Mouse (Mus musculus) layer of hippocampus, adult 9-10 months (tissue): ENCODE data around the gene Sorl1.

Experiments
- DNase-seq: peaks from one replicate; pipeline ENCODE4 v3.0.0; 2022; ENCODE audit warnings: low spot score

The Sorl1 gene

DNA sequence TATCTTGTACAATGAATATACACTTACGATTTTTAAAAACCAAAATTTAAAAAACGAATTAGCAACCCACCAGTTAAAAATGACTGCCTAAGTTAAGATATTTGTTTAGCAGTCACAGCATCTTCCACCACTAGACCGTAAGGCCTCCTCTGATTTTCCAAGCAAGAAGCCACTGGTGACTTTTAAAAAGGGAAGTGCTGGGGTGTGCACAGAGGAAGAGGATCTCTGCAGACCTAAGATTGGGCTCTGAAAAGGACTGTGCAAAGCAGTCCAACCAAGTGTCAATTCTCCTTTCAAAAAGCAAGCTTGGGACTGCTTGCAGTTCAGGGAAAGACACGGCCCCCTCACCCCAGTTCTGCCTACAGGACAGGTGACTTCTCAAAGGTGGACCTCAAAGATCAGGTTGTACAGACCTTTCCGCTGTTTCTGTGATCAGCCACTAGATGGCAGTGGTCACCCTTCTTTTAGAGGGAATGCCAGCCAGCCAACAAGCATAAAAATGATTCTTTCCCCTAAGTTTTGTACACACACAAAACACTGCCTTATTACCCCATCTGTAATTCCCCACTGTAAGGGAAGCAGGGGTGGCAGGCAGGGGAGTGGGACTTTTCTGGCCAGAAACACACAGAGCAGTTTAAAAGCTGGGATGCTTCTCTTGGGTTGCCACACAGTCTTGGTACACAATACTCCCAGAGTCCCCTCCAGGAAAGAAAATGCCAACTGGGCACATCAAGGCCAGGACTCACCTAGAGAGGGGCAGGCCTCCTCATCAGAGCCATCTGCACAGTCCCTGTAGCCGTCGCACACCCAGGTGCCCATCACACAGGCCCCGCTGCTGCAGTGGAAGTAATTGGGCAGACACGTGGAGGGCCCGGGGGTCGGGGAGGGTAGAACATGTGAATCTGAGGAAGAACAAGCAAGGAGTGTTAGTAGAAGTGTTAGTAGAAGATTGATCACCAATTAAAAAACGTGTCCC is 124.3 kb downstream of the Sorl1 start:
- DNase-seq, result peak; percentile 21

DNA sequence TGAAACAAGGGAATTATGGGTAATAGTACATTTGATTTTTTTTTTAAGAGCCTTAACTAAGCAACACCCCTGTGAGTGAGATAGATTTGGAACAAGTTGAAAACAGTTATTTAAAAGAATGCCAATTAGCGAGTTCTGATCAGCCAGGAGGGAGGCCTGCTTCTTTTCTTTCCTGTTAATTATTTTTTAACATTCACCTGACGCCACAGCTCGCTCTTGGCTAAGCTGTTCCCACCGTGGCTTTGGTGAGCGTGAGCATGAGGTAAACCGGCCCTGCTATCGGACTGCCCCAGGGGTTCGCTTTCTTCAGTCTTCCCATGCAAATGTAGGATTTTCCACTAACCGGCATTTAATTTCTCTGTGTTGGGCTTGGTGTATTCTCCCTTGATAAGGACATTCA is 128.8 kb downstream of the Sorl1 start:
- DNase-seq, result no peak

DNA sequence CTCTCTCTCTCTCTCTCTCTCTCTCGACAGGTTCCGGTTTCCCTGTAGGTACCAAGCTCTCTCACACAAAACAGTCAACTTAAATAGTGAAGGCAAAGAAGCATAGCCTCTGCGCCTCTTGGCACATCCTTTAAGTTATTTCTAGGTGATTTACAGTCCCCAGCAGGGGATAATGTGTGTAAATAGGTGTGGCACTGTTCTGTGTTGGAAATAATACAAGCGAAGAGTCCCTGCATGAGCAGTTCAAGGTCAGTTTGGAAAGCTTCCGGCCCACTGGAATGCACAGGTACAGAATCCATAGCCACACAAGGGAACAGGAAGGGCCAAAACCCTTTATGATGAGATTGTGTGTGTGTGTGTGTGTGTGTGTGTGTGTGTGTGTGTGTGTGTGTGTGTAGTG is 130.3 kb downstream of the Sorl1 start:
- no peak for DNase-seq

DNA sequence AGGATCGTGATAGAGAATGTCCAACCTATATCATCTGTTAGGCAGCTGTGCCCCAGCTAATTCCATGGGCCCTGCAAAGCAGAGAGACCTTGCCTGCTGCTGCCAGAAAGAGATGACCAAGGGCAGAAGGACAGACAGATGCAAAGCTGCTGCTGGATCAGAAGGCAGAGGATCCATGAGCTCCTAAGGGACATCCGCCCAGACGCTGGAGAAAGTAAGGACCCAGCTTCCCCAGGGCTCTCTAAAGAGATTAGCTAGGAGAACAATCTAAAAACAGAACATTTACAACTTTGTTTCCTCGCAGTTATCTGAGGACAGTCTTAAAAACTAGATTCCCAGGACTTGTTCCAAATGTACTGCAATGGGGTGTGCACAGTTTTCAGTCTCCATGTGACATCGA is 131.3 kb downstream of the Sorl1 start:
- no peak for DNase-seq

DNA sequence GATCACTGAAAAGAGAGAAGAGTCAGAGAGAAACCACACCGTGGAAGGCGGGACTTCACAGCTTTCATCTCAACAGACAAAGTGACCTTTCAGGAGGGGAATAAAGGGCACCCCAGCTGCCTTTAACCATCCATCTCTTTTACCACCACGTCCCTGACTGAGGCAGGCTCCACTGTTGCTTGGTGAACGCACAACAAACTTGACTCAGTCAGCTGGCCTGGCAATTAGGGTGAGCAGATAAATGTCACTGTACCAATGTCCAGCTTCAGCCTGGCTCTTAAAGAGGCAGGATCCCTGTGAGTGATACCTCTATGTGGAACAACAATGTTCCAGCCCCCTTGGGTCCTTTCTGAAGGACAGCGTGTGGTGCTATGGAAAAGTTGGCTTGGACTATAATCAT is 138.5 kb downstream of the Sorl1 start:
- DNase-seq, result no peak

DNA sequence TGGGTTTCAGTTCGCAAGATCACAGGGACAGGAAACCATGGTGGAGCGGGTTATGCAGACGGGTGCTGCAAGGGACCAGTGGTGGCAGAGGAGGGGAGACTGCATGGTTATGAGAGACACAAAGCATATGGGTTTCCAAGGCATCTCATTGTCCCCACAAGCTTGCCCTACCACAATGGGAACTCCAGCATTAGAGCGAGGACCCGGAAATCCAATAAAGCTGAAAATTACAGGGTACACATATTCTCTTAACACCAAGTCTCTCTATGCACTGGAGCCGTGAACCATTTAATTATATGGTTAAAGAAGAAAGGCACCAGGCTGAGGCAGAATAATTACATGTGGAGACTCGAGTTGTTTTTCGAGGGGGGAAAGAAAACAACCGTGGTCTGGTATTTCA is 139.0 kb downstream of the Sorl1 start:
- no peak for DNase-seq

DNA sequence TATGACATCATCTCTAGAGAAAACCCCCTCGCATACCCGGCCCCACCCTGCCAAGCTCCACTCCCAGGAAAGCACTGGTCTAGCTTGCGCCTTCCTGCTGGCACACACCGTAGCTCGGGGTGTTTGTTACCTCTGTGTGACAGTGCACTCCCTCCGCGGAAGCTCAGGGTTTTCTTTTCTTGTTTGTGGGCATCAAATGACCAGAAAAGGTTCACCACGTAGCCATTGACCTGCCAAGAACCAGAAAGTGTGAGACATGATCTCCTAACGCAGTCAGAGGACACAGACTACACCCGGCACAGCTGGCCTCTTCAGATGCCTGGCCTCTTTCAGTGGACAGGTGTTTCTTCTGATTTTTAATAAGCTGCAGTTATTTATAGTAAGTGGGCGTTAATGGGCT is 139.8 kb downstream of the Sorl1 start:
- no peak for DNase-seq

DNA sequence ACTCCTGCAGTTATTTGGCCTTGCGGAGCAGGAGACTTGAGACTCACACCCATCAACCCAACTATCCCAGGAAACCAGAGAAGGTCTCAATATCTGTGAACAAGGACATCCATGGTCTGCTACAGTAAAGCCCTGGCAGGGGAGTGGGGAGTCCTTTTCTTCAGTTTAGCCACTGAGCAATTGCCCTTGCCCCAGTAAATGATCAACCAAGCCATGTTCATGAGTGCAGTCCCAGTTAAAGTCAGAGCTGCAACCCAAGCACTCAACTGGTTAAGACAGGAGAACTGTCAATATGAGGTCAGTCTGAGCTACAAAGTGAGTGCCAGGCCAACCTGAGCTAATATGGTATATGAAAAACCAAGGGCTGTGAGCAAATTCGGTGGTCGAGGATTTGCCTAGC is 140.8 kb downstream of the Sorl1 start:
- no peak for DNase-seq

DNA sequence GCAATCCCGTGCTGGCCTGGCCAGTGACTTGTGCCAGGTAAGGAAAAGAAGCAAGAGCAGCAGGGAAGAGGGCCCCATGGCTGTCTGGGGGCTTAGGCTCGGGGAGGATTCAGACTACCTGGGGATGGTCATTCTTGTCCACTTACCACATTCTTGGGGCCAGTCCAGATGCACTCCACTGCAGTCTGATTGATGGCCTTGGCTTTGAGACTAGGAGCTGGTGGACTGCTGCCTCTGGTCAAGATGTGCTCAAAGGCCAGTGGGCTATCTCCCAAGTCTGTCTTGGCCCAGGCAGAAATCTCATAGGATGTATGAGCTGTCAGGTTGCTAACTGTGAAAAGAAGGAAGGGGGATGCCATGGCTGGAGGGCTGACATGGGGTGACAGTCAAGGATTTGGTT is 141.3 kb downstream of the Sorl1 start:
- DNase-seq, result no peak

DNA sequence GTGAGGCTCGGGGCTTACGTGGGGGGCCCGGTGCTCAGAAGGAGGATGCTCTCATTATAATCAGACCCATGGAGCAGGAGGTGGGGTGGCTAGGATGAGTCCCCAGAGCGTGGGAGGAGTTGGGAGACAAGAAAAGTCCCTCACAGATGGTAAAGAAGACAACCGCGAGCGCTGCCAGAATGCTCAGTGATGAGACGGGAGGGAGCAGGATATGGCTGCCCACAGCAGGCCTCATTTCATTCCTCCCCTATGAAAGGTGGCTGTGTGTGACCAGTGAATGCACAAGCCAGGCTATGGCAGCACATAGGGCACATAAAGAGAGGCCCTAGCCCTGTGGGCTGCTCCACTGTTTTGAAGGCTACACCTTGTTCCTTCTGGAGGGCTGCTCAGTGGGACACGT is 142.1 kb downstream of the Sorl1 start:
- DNase-seq, result peak; percentile 30

DNA sequence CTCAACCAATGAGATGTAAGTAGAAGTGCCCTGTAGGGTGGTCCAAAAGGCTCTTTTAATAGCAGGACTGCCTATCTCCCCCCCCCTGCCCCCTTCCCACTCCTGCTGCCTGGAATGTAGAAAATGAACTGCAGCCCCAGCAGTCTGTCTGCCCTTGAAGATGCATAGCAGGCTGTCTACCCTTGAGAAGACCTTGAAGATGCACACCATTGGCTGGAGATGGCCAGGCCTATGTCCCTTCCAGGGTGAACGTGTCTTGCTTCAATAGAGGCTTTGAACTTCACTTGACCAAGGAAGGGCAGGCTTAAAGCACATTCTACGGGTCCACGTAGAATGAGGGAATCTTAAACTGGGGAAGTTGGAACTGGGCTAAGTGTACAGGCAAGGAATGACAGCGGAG is 142.8 kb downstream of the Sorl1 start:
- DNase-seq, result no peak

DNA sequence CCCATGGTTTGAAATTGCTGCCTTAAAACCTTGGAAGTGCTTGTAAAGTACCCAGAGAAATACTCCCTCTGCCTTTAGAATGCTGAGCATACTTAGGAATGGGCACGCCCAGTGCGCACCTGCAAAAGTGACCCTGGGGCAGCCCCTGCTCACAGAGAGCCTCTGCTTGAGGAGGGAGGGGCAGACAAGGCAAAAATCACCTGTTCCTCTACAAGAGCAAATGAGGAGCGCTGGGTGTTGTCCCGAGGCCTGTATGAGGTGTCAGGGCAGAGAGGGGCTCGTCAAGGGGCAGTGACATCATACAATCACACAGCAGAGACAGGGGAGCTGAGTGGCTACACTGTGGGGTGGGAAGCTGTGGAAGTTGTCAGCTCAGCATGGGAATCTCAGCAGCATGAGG is 143.3 kb downstream of the Sorl1 start:
- no peak for DNase-seq

DNA sequence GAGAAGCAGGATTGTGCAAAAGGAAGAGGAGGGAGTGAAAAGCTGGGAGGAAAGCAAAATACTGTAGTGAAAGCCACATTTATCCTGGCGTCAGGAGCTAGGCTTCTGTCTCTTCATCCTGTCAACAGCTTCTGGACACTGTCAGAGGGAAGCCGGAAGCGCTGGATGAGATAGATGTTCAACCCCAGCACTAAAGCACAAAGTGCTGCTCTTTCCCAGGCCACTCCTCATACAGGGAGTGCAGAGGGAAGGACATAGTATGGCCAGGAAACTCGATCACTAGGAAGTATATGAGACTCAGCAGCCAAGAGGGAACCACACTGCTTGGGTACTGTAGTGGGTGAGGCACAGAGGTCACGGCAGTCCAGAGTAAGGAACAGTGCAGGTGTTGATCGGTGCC is 145.7 kb downstream of the Sorl1 start:
- no peak for DNase-seq

DNA sequence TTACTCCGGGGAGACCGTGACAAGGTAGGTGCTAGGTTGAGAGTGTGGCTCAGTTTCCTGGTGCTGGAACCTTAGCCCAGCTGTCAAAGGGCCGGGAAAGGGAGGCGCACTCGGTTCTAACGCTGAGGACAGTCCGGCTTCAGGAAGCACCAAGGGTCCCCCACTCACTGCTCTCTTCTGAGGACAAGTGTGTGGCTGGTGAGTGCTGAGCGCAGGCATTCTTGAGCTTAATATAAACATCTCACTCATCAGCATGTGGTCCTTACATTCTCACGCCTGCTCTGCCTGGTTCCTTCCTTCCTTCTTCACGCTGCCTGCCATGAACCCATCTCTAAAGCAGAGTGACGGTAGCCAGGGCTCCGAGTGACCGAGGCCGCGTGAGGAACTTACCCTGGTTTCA is 148.1 kb downstream of the Sorl1 start:
- no peak for DNase-seq

DNA sequence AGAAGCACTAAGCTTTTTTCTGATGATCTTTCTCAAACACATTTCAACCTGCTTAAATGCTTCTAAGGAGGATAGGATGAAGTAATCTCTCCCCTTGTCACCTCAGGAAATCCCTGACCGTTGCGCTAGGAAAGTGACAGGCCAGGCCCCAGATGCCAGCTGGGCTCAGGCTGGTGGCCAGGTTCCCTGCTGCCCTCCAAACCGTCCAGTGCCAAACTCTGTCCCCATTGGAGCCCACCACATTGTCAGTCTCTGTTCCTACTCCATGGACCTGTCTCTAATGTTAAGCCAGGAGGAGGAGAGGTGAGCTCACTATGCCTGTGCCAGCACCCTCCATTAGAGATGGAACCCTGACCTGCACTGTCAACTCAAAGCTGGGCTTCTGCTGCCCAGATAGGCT is 149.4 kb downstream of the Sorl1 start:
- no peak for DNase-seq

DNA sequence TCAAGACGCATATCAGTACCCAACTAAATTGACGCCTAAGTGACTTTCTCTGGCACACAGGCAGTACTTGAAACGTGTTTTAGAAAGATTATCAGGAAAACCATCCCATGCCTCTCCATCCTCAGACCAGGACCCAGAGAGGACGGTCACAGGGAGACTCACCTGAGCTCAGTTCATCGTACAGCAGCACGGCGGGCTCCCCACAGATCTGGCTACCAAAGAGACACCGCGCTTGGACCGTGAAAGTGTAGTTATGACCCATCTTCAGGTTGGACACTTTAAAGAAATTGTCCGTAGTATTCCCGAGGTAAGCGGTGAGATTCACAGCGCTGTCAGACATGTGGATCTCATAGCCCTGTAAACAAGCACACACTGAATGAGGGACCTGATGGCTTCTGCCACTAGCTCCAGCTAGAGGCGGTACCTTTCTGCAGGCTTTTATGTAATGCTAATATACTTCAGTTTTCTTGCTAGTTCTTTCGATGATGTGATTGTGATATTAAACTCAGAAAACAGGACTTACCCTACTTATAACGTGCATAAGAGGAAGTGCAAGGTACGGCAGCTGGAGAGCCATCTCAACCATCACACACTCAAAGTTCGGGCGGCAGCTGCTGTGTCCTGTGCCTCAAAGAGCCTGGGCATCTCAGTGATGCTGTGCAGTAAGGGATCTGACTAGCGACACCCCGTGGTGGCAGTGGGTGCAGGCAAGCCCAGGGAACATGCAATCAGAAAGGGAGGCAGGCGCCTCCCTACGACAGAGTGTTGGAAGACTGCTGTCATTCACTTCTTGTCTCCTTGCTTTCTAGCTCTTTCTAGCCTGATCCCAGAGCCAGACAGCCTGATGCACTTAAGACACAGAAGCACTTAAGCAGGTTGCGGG is 150.1 kb downstream of the Sorl1 start:
- DNase-seq, result peak; percentile 79

DNA sequence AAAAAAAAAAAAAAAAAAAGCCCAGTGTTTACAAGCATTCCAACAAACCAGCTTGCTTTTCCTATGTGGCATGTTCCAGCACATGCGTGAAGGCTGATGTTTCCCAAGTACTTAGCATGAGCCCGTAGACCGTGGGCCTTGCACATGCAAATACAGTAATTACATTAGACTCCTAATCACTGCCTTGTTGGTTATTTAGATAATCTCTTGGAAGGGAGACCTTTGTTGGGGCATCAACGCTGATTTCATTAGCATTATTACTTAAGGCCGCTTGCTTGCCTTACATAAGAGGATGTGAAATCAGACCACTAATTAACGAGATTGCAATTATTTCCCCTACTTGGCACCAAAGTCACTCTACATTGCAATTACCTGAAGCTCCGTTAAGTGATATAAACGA is 154.1 kb downstream of the Sorl1 start:
- DNase-seq, result no peak

DNA sequence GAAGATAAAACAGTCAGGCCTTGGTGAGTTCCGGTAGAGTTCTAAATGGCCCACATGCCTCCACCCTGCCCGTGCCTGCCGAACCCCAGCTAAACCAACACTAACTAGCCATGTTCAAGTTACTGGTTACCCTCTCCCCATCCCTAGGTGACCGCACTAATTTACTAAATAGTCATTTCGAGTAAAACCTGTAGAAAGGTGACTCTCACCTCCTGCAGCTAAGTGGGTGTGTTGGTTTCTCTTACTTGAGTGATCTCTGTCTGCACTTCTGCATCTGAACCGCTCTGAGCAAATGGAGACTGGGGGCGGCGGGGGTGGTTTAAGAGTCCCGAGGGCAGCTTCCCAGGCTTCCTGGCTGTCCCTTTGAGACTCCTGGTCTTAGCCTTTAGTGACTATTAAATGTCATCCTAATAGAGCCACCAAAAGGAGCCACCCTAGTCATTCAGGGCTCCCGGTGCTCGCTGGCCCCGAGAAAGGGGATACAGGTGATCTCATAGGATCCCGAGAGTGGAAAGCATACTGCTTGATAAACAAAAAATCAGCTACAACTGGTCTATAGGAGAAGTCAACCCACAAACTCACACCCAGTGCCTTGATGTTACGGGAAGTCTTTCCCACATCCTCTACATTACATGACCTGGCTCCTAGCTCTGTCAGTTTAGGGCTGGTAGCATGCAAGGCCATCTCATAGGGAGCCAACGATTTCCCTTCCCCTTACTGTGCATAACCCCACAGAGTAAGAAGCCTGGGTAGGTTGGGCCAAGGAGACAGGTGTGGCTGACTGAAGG is 155.2 kb downstream of the Sorl1 start:
- no peak for DNase-seq

DNA sequence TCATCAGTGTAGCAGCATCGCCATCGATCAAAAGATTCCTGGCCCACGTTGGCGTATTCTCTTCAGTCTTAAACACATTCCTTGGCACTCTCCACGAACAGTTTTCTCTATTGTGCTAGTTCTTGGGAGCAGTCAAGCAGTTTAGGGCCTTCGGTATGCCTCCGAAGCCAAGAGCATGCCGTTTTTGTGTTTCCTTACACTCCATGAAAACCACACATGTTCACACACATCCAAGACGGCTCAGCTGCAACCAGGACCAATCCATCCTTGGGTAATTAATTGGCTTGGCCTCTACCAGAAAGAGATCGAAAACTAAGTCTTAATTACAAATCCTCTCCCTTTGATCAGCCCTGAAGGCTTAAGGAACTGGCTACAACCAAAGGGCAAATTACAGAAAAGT is 162.8 kb downstream of the Sorl1 start:
- DNase-seq, result no peak

DNA sequence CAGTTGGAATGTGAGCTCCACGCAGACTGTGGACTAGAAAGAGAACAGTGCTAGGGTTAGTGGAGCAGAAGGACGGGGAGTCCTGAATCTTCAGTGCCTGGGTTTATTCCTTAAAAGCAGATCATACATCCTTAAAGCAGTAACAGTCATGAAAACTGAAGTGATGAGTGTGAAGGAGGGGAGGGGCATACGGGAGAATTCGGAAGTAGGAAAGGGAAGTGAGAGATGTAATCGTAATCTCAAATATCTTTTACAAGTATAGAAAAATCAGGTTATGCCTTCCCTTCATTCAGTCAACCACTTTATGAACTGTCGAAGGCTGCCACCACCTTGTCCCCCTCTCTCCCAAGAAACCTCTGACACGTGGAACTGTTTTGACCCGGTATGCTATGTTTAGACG is 165.8 kb downstream of the Sorl1 start:
- no peak for DNase-seq

DNA sequence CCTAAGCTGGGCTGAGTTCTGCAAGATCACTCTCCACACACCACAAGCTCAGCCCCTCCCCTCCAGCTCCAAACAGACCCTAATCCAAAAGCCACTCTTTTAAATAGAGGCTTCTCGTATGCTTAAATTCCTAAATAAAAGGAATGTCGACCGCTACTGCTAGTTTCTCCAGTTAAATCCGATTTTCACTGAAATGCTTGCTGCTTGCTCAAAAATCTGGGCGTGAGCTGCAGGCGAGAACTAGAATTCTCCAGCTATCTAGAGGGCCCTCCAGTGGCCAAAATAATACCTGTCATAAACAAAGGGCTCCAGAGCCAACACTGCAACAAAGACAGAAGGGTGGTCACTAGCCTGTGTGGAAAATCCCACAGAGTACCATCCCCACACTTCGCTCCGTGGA is 170.6 kb downstream of the Sorl1 start:
- peak; percentile 74 for DNase-seq

DNA sequence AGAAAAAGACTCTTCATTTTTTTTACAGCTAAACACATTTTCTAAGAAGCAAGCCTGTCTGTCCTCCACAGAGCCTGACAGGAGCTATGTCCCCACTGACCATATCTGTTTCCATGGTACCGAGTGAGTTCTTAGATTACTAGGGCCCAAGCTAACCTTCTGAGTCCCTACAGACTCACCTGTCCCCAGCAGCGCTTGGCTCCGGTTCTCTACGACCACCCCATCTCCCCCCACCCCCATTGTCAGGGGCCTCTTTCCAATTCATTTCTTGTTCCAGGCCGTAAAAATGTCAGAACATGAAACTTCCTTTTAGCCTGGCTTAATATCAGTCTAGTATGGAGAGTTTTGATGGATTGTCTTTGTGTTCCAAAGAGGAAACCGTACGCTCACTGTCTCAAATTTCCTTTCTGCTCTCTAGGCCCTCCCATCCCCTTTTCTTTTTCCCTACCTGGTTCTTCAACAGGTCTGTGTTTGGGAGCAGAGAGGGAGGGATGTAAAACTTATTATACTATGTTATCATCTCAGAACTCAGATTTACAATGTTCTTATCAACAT is 171.4 kb downstream of the Sorl1 start:
- DNase-seq, result no peak
